Mouse (Mus musculus): ENCODE measurements around the gene Zfp652.
"Not testable (repeated sequence)": the region's sequence is repeated elsewhere in the genome, so short reads cannot be mapped to it uniquely, and the experiment has no call there.

The Zfp652 gene

DNA sequence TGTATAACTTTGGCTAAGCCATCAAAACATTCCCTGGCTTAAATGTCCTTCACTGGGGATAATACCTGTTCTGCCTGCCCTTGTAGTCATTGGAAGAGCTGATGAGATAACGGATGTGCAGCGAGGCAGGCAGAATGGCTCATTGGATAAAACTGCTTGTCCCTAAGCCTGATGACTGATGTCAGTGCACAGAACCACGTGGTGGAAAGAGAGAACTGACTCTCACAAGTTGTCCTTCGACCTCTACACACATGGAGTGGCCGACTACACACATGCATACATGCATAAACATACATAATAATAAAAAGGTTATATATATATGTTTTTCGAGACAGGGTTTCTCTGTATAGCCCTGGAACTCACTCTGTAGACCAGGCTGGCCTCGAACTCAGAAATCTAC is 2.0 kb upstream of the Zfp652 start:
- DNase-seq (ENCODE audit: low read depth in 1 of 2, low spot score in 2 of 2) = no peak

- peak; percentile 37 to 42 for DNase-seq (ENCODE audit: low read depth in 1 of 2, low spot score in 2 of 2)
Observed at GRCm38 (mm10) chr11:95712085-95712562, 349 bp upstream of the Zfp652 start.

- DNase-seq (ENCODE audit: low read depth in 1 of 2, low spot score in 2 of 2) = peak in 1 of 2 experiments; percentile 35
Observed at GRCm38 (mm10) chr11:95713225-95713810, 845 bp downstream of the Zfp652 start.

DNA sequence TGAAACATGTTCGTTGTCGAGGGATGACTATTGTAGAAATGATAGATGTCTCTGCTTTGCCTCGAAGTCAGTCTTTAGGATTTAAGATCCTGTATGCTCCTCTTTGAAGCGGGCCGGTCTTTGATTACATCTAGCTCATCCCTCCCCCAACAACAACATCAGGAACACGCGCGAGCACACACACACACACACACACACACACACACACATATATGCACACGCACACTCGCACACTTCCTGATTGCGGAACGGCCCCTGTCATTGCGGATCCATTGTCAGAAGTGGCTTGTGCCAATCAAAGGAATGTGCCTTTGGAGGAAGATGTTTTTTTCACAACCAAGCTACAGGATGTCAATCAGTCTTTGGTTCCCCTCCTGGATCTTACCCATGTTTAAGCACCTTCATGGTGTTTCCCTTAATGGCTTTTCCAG is 1.4 kb downstream of the Zfp652 start:
- DNase-seq (ENCODE audit: low read depth in 1 of 2, low spot score in 2 of 2) = peak; percentile 30

GRCm38 (mm10) chr11:95714411-95714810 is 1.9 kb downstream of the Zfp652 start:
- DNase-seq (ENCODE audit: low read depth in 1 of 2, low spot score in 2 of 2) = no peak

DNA sequence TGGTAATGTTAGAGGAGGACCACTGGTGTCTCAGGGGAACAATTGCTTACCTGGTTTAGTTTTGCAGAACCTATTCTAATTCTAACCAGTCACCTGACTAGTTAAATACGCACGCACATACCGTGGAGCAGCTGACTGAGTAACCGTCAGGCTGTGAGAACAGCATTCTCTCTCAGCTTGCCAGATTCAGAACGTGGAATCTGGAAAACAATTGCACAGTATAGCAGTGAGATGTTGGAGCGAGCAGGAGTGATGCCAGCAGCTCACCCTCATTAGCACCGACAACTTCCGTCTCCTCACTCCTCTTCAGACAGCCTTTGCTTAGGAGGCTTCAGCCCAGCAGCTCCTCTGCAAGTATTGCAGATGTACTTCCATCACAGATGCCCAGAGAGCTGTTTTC is 3.7 kb downstream of the Zfp652 start:
- no peak for DNase-seq (ENCODE audit: low read depth in 1 of 2, low spot score in 2 of 2)

DNA sequence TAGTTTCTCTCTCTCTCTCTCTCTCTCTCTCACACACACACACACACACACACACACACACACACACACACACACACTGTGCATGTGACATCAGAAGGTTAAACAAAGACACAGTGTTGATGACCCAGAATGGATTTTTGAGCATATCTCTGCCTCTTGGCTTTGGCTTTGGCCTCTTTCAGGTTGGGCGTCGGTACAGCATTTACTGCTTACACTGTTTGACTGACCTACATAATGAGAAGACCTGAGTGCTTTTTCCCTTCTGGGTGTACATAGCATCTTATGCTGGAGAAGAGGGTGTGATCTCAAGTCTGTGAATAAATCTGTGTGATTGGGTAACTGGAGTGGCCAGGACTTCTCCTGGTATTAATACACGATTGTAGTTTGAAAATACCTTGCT is 6.9 kb downstream of the Zfp652 start:
- DNase-seq (ENCODE audit: low read depth in 1 of 2, low spot score in 2 of 2) = no peak

GRCm38 (mm10) chr11:95723287-95723686 is 10.8 kb downstream of the Zfp652 start, which contains the start of gene B130006D01Rik:
B130006D01Rik (plus strand) TSS chr11:95723587.
- DNase-seq (ENCODE audit: low read depth in 1 of 2, low spot score in 2 of 2) = no peak

- no peak for DNase-seq (ENCODE audit: low read depth in 1 of 2, low spot score in 2 of 2)
Observed at GRCm38 (mm10) chr11:95724466-95724865, 12.0 kb downstream of the Zfp652 start.

GRCm38 (mm10) chr11:95726156-95726555 is 13.7 kb downstream of the Zfp652 start:
- DNase-seq (ENCODE audit: low read depth in 1 of 2, low spot score in 2 of 2) = no peak

- no peak for DNase-seq (ENCODE audit: low read depth in 1 of 2, low spot score in 2 of 2)
Observed at GRCm38 (mm10) chr11:95727947-95728346, 15.5 kb downstream of the Zfp652 start.

DNA sequence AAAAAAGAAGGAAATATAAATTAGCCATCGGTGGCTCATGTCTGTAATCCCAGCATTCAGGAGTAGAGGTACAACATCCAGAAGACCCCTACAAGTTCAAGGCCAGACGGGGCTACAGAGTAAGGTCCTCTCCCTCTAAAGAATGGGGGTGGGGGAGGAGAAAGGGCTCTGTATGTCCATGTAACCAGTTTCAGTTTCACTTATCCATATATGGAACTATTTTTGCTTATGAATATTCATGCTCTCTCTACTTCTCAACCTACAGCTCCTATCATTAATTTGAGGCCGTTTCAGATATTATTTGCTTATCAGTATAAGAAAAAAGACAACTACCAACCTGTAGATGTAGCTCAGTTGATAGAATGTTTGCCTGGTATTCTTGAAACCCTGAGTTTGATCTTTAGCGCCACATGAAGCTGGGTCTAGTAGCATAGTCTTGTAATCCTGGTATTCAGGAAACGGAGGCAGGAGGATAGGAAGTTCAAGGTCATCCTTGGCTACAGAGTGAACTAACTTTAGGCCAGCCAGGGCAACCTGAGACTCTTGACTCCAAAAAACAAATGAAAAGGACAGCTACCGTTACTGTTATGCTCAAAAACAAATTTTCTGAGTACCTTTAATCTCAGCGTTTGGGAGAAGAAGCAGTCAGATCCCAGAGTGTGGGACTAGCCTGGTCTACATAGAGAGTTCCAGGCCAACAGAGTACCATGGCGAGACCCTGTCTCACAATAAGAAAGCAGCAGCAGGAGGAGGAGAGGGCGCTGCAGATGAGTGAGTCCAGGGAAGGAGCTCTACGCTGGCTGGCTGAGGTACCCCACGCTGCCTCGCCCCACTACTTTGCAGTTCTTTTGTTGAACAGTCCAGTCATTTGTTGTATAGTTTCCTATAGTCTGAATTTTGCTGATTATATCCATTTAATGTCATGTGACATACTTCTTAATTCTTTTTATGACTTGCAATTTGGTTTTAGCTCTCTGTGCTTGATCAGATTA is 16.7 kb downstream of the Zfp652 start:
- DNase-seq (ENCODE audit: low read depth in 1 of 2, low spot score in 2 of 2) = no peak

- DNase-seq (ENCODE audit: low read depth in 1 of 2, low spot score in 2 of 2) = no peak
Observed at GRCm38 (mm10) chr11:95734485-95734884, 22.0 kb downstream of the Zfp652 start.

DNA sequence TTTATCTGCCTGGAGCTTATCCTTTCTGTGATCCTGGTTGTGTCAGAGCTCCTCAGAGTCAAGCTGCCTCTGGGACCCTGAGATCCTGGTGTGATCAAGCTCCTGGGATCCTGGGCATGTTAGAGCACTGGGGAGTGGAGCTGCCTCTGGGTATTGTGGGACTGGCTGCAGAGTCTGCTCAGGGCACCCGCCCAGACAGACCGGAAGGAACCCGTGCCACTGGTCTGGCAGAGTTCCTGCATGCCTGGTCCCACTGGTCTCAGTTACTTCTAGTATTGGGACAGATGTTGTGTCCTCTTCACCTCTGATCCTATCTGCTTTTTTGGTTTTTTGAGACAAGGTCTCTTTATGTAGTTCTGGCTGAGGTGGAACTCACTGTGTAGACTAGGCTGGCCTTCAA is 25.3 kb downstream of the Zfp652 start:
- DNase-seq (ENCODE audit: low read depth in 1 of 2, low spot score in 2 of 2) = no peak

DNA sequence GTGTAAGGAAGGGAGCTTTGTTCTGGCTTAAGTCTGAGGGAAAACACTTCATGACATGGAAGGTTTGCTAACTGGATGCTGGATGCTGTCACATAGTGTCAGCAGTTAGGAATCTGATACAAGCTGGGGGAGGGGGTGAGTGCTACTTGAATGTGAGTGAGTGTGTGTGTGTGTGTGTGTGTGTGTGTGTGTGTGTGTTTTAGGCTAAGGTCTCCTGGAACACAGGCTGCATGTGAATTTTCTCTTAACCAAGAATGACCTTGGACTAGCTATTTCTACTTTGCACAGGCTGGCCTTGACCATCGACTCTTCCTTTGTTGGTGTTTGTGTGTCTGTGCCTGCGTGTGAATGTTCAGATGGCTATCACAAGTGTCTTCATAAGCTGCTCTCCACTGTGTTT is 32.0 kb downstream of the Zfp652 start:
- DNase-seq (ENCODE audit: low read depth in 1 of 2, low spot score in 2 of 2) = no peak

- no peak for DNase-seq (ENCODE audit: low read depth in 1 of 2, low spot score in 2 of 2)
Observed at GRCm38 (mm10) chr11:95746821-95747220, 34.3 kb downstream of the Zfp652 start.

- no peak for DNase-seq (ENCODE audit: low read depth in 1 of 2, low spot score in 2 of 2)
Observed at GRCm38 (mm10) chr11:95748331-95748730, 35.9 kb downstream of the Zfp652 start.

GRCm38 (mm10) chr11:95749619-95750018 is 37.1 kb downstream of the Zfp652 start:
- peak; percentile 7 to 40 for DNase-seq (ENCODE audit: low read depth in 1 of 2, low spot score in 2 of 2)

DNA sequence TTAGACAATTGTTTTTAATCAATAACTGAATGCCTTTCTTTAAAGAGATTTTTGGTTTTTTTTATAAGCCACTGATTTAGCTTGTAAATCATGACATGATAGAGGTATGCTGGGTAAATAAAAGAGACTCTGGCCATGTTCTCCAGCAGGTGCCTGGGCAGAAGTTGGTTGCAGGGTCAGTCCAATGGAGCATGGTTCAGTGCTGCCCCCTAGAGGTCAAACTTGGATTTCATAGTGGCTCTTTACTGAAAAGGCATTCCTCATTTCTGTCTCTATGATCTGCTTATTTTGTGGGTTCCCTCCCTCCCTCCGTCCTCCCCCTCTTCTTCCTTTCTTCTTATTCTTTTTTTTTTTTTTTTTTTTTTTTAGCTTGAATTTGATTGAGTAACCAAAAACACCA is 38.5 kb downstream of the Zfp652 start:
- peak; percentile 39 to 62 for DNase-seq (ENCODE audit: low read depth in 1 of 2, low spot score in 2 of 2)

DNA sequence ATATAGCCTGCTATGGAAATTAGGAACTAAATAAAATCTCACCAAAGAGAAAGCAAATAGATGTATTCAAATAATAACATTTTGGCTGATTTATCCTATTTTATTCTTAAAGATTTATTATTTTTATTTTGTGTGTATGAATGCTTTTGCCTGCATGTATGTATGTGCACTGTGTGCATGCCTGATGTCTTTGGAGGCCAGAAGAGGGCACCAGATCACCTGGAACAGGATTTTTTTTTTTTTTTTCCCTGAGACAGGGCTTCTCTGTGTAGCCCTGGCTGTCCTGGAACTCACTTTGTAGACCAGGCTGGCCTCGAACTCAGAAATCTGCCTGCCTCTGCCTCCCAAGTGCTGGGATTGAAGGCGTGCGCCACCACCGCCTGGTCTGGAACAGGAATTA is 42.7 kb downstream of the Zfp652 start:
- not testable (repeated sequence) for DNase-seq (ENCODE audit: low read depth in 1 of 2, low spot score in 2 of 2)

- DNase-seq (ENCODE audit: low read depth in 1 of 2, low spot score in 2 of 2) = no peak
Observed at GRCm38 (mm10) chr11:95760521-95760920, 48.0 kb downstream of the Zfp652 start.

- DNase-seq (ENCODE audit: low read depth in 1 of 2, low spot score in 2 of 2) = no peak
Observed at GRCm38 (mm10) chr11:95762996-95763395, 50.5 kb downstream of the Zfp652 start.

Data from monocyte, adult 2 months (primary cell).